Mouse (Mus musculus): ENCODE data around the gene Adap2. TPM values are rescaled to one million over a fixed set of nuclear protein-coding genes. Genes with fewer than 3 reads are reported as not detected.

Adap2 gene
- 1.8 TPM for polyA plus RNA-seq (2014; fragmentation: Illumina TruSeq; extraction: RNeasy Lipid Tissue Mini Kit (QIAGEN cat#74804); ENCODE audit: low read depth, low replicate concordance)

GRCm38 (mm10) chr11:80153857-80154495 lies at the start of gene Adap2:
Gene Adap2, plus strand, starts transcription at chr11:80154105.

GRCm38 (mm10) chr11:80141825-80142521 lies 11.9 kb upstream of the Adap2 start, which contains the start of gene Tefm:
Gene Tefm, minus strand, starts transcription at chr11:80142175.

DNA sequence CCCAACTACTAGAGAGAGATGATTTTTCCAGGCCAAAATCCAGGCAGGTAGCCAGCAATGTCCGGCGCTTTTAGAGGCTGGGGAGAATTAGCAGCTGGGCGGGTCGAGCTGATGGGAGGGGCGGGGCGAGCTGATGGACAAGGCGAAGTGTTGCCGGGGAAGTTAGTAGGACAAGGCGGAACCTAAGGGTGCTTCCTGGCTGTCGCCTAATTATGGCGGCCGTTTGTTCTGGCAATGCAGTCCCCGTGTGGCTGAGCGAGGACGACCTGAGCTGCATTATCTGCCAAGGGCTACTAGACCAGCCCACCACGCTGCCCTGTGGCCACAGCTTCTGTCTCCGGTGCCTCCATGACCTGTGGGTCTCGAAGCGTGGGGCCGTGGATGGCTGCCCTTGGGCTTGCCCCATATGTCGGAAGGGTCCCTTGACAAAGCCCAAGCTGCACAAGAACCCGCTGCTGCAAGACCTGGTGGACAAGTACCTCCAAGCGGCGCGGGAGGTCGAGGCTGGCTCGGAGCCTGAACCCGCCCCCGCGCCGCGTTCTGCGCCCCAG lies 29.9 kb downstream of the Adap2 start, which contains the start of gene Rnf135:
Gene Rnf135, plus strand, starts transcription at position 147 of the 551 bp plus-strand sequence.

DNA sequence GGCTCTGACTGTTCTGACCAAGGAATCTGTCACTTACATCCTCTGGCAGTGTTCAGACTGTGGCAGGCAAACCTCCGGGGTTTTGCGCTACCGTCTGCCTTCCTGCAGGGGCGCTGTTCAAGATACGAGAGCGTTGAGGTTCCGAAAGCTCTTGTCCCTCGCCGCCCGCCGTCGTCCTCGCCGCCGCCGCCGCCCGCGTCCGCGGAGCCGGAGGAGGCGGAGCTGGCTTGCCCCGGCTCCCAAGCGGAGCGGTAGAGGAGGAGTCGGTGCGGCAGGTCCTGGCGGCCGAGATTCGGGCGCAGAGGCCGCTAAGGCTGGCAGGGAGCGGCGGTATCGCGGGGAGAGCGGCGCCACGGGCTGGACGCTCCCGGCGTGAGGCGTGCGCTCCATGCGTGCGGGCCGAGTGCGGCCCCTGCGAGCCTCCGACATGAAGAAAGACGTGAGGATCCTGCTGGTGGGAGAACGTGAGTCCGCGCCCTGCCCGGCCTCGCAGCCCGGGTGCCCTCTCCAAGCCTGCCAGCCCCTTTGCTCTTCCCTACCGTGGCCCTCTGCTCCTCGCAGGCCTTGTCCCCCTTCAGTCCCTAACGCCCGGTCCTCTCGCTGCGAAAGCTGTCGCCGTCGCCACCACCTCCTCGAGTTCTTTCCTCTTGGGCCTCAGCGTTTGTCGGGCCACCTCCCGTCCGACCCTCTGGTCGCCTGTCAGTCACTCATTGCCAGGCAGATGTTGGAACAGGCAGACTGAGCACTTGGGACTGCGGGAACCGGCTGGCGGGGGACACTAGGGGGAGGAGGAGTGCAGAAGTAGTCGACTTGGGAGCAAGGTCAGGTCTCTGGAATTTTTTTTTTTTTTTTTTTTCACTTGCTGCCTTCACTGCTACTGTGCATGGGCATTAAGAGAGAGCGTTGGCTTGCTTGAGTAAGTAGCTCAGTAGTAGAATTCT lies 55.2 kb downstream of the Adap2 start, which contains the start of gene Rhot1:
Gene Rhot1, plus strand, starts transcription at position 160 of the 941 bp plus-strand sequence.

Other genes with a start within 250 kb of the Adap2 start
- 43.8 TPM for gene Utp6, start 191.7 kb upstream of the Adap2 start, polyA plus RNA-seq (2014; fragmentation: Illumina TruSeq; extraction: RNeasy Lipid Tissue Mini Kit (QIAGEN cat#74804); ENCODE audit: low read depth, low replicate concordance)
- 124 TPM for gene Suz12, start 161.0 kb upstream of the Adap2 start, polyA plus RNA-seq (2014; fragmentation: Illumina TruSeq; extraction: RNeasy Lipid Tissue Mini Kit (QIAGEN cat#74804); ENCODE audit: low read depth, low replicate concordance)
- 22.1 TPM for gene Crlf3, start 73.1 kb upstream of the Adap2 start, polyA plus RNA-seq (2014; fragmentation: Illumina TruSeq; extraction: RNeasy Lipid Tissue Mini Kit (QIAGEN cat#74804); ENCODE audit: low read depth, low replicate concordance)
- 10.6 TPM for gene Atad5, start 64.7 kb upstream of the Adap2 start, polyA plus RNA-seq (2014; fragmentation: Illumina TruSeq; extraction: RNeasy Lipid Tissue Mini Kit (QIAGEN cat#74804); ENCODE audit: low read depth, low replicate concordance)
- 17.0 TPM for gene Tefm, start 11.9 kb upstream of the Adap2 start, polyA plus RNA-seq (2014; fragmentation: Illumina TruSeq; extraction: RNeasy Lipid Tissue Mini Kit (QIAGEN cat#74804); ENCODE audit: low read depth, low replicate concordance)
- gene Rnf135, start 29.7 kb downstream of the Adap2 start, polyA plus RNA-seq (2014; fragmentation: Illumina TruSeq; extraction: RNeasy Lipid Tissue Mini Kit (QIAGEN cat#74804); ENCODE audit: low read depth, low replicate concordance) = 5.0 TPM
- gene Rhot1, start 54.9 kb downstream of the Adap2 start, polyA plus RNA-seq (2014; fragmentation: Illumina TruSeq; extraction: RNeasy Lipid Tissue Mini Kit (QIAGEN cat#74804); ENCODE audit: low read depth, low replicate concordance) = 70.0 TPM
- gene Rhbdl3, start 146.8 kb downstream of the Adap2 start, polyA plus RNA-seq (2014; fragmentation: Illumina TruSeq; extraction: RNeasy Lipid Tissue Mini Kit (QIAGEN cat#74804); ENCODE audit: low read depth, low replicate concordance) = 2.1 TPM
- 21.8 TPM for gene 5730455P16Rik, start 223.9 kb downstream of the Adap2 start, polyA plus RNA-seq (2014; fragmentation: Illumina TruSeq; extraction: RNeasy Lipid Tissue Mini Kit (QIAGEN cat#74804); ENCODE audit: low read depth, low replicate concordance)
- 449 TPM for gene Zfp207, start 229.2 kb downstream of the Adap2 start, polyA plus RNA-seq (2014; fragmentation: Illumina TruSeq; extraction: RNeasy Lipid Tissue Mini Kit (QIAGEN cat#74804); ENCODE audit: low read depth, low replicate concordance)

All from sigmoid colon, adult 10 weeks (tissue).